Mouse (Mus musculus) bone marrow macrophage, adult 2 months (primary cell): ENCODE data around the gene Lax1. TPM values are rescaled to one million over a fixed set of nuclear protein-coding genes. Genes with fewer than 3 reads are reported as not detected.

Experiments
- H3K27ac ChIP-seq: 2 replicates; pipeline ENCODE4 v1.5.1; 2012; ENCODE audit warnings: low read depth, low read length; ENCODE audit not compliant: insufficient read depth
- H3K4me1 ChIP-seq: 2 replicates; pipeline ENCODE4 v1.6.1; 2012; ENCODE audit warnings: low read length; ENCODE audit not compliant: control insufficient read depth, insufficient read depth
- H3K4me3 ChIP-seq: 2 replicates; pipeline ENCODE4 v1.5.1; 2012; ENCODE audit warnings: mild to moderate bottlenecking, low read length, moderate library complexity; ENCODE audit not compliant: insufficient read depth
- CTCF ChIP-seq: IDR thresholded peaks from 2 replicates; pipeline ENCODE4 v1.5.1; 2012; ENCODE audit warnings: low read depth, mild to moderate bottlenecking, low read length, moderate library complexity
- POLR2A ChIP-seq: IDR thresholded peaks from 2 replicates; pipeline ENCODE4 v1.6.1; 2012; ENCODE audit warnings: mild to moderate bottlenecking, low read depth, low read length, borderline replicate concordance
- polyA plus RNA-seq: library from polyadenylated mRNA; stranded (reverse); fragments of >200 nt; gene quantifications from 2 replicates; pipeline ENCODE4 v1.2.4, GENCODE M21; 2012; ENCODE audit not compliant: missing spikeins, insufficient read depth, insufficient read length

Gene Lax1
- polyA plus RNA-seq, 1 experiment, result not detected

GRCm38 (mm10) chr1:133664203-133664970 is 25.5 kb downstream of the Lax1 start:
- Histone ChIP-seq H3K27ac (no peak overlapping the region), H3K4me3 (no peak overlapping the region), H3K4me1 (peaks cover 6% of the 10 kb centered on the region)
- TF ChIP-seq CTCF (no peak), POLR2A (no peak)

- Histone ChIP-seq H3K4me1 (peaks cover 9% of the 10 kb centered on the region), H3K27ac (no peak overlapping the region), H3K4me3 (no peak overlapping the region)
- TF ChIP-seq POLR2A (no peak), CTCF (no peak)
Observed at GRCm38 (mm10) chr1:133663427-133663826, 26.5 kb downstream of the Lax1 start.

GRCm38 (mm10) chr1:133662941-133663340 is 27.0 kb downstream of the Lax1 start:
- Histone ChIP-seq H3K27ac (no peak overlapping the region), H3K4me1 (peaks cover 9% of the 10 kb centered on the region), H3K4me3 (no peak overlapping the region)
- TF ChIP-seq CTCF, result no peak
- TF ChIP-seq POLR2A, result no peak

DNA sequence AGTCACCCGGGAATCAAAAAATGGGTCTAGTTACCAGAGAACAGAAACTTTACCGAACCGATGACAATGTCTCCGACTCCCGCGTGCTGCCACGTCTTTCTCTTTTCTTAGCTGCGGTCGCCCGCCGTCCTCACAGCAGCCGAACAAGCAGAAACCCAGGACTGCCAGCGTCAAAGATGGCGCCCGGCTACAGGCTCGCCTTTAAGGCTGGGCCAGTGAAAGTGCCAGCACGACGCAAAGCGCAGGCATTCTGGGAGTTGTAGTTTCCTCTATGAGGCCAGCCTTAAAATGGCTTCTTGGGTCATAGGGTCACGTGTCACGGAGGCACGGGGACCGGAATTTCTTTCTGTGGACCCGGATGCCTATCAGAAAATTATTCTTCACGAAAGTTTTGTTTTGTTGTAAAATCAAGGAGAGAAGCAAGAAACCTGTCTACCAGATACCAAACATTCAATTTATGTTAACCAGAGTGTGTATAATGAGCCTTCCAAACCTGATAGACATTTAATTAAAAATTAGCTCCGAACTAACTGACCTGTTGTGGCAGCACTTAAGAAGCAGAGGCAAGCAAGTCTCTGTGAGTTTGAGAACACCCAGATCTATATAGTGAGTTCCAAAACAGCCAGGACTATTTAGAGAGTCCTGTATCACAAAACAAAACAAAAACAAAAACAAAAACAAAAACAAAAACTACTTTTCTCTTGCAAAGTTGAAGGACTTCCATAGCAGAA is 28.5 kb downstream of the Lax1 start, which contains the start of gene Gm38394:
Gene Gm38394 (minus strand): TSS at position 116 of the 731 bp plus-strand sequence.
- H3K4me3 ChIP-seq, result peak within 1 kb of the TSS; percentile 82
- H3K27ac ChIP-seq, result peak within 1 kb of the TSS; percentile 85
- H3K4me1 ChIP-seq, result peaks cover 18% of the 10 kb centered on the region
- TF ChIP-seq CTCF (no peak), POLR2A (no peak)

- TF ChIP-seq POLR2A, result no peak
- TF ChIP-seq CTCF, result no peak
- Histone ChIP-seq H3K4me3 (peak within 1 kb of the TSS; percentile 82), H3K4me1 (peaks cover 18% of the 10 kb centered on the region), H3K27ac (peak within 1 kb of the TSS; percentile 85)
Observed at GRCm38 (mm10) chr1:133660466-133661202, 29.3 kb downstream of the Lax1 start, which contains the start of gene Zbed6. Gene Zbed6 (minus strand): TSS chr1:133660885.

DNA sequence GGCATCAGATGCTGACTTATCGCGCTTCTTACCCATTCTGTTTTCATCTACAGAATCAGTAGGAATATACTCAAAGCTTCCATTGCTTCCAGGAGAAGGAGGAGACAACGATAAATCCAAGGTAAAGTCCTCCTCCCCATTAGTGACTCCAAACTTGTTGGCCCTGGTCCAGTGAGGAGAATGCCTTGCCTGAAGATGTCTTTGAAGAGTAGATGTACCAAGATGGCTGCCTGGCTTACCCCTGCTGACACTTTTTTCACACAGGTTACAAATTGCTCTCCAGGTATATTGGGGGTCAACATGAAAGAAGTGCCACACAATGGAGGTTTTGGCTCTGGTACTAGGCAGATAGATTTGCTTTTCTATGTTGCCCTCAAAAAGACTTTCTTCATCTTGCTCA is 31.0 kb downstream of the Lax1 start:
- Histone ChIP-seq H3K4me1 (peaks cover 18% of the 10 kb centered on the region), H3K27ac (no peak overlapping the region), H3K4me3 (no peak overlapping the region)
- TF ChIP-seq POLR2A (no peak), CTCF (no peak)

- H3K27ac ChIP-seq, result no peak overlapping the region
- no peak overlapping the region for H3K4me3 ChIP-seq
- H3K4me1 ChIP-seq, result peaks cover 18% of the 10 kb centered on the region
- TF ChIP-seq POLR2A, result no peak
Observed at GRCm38 (mm10) chr1:133656811-133657210, 33.1 kb downstream of the Lax1 start.

GRCm38 (mm10) chr1:133653033-133653432 is 36.9 kb downstream of the Lax1 start:
- H3K4me3 ChIP-seq, result no peak overlapping the region
- no peak overlapping the region for H3K27ac ChIP-seq
- H3K4me1 ChIP-seq, result peaks cover 9% of the 10 kb centered on the region; the same call in 1 of the 2 replicates
- TF ChIP-seq POLR2A (no peak), CTCF (no peak)

- Histone ChIP-seq H3K27ac (no peak overlapping the region), H3K4me1 (no peaks in the 10 kb centered on the region), H3K4me3 (no peak overlapping the region)
- TF ChIP-seq POLR2A, result no peak
- no peak for TF ChIP-seq CTCF
Observed at GRCm38 (mm10) chr1:133650288-133651055, 39.4 kb downstream of the Lax1 start.
